Mouse (Mus musculus) spleen, adult 2 months (tissue): ENCODE measurements at regions not wholly inside any gene's neighbourhood (a gene's known extent, or its start where the extent isn't known, plus 50 kb on each side); places are given as distances from the start of the nearest gene placed in this dataset.

Source experiments
- CTCF ChIP-seq: fragments of 200-500 bp; IDR thresholded peaks from 2 replicates; pipeline ENCODE4 v1.5.1; 2011; ENCODE audit warnings: mild to moderate bottlenecking, inconsistent platforms; ENCODE audit not compliant: insufficient read depth, insufficient read length, insufficient replicate concordance; ENCODE audit errors: extremely low read depth
- POLR2A ChIP-seq: fragments of 200-500 bp; IDR thresholded peaks from 2 replicates; pipeline ENCODE4 v1.6.1; 2011; ENCODE audit warnings: low read depth, low read length, inconsistent platforms

GRCm38 (mm10) chr2:57181692-57182541, 55.5 kb upstream of the Gpd2 start:
- TF ChIP-seq POLR2A (no peak), CTCF (no peak)
